Mouse (Mus musculus) small intestine, adult 2 months (tissue): ENCODE measurements at regions not wholly inside any gene's neighbourhood (a gene's known extent, or its start where the extent isn't known, plus 50 kb on each side); places are given as distances from the start of the nearest gene placed in this dataset.
A peak's percentile ranks its signal among the peaks of the same experiment; 100 is the strongest.

Experiments used
- H3K27ac ChIP-seq: fragments of 200-500 bp; 2 replicates; pipeline ENCODE4 v1.5.1; 2012; ENCODE audit warnings: low read depth, low read length, control low read depth, inconsistent platforms; ENCODE audit not compliant: insufficient read depth
- H3K27me3 ChIP-seq: fragments of 200-500 bp; 2 replicates; pipeline ENCODE4 v1.6.1; 2012; ENCODE audit warnings: mild to moderate bottlenecking, moderate library complexity, low read length, inconsistent platforms; ENCODE audit not compliant: control insufficient read depth, insufficient read depth
- H3K36me3 ChIP-seq: fragments of 200-500 bp; 2 replicates; pipeline ENCODE4 v1.6.1; 2012; ENCODE audit warnings: mild to moderate bottlenecking, low read length, control low read depth, inconsistent platforms; ENCODE audit not compliant: control insufficient read depth, insufficient read depth
- H3K4me1 ChIP-seq: fragments of 200-500 bp; 2 replicates; pipeline ENCODE4 v1.6.1; 2012; ENCODE audit warnings: low read length, inconsistent platforms, mixed read lengths; ENCODE audit not compliant: control insufficient read depth, insufficient read depth, insufficient read length
- H3K4me3 ChIP-seq: fragments of 200-500 bp; 2 replicates; pipeline ENCODE4 v1.5.1; 2012; ENCODE audit warnings: low read depth, mild to moderate bottlenecking, control low read depth, inconsistent platforms, low read length, moderate library complexity
- CTCF ChIP-seq: fragments of 200-500 bp; IDR thresholded peaks from 2 replicates; pipeline ENCODE4 v1.5.1; 2012; ENCODE audit warnings: low read depth, mild to moderate bottlenecking, control low read depth, inconsistent platforms, low read length, moderate library complexity, mixed read lengths; ENCODE audit not compliant: insufficient replicate concordance, insufficient read length; ENCODE audit errors: extremely low read depth
- POLR2A ChIP-seq: fragments of 200-500 bp; IDR thresholded peaks from 2 replicates; pipeline ENCODE4 v1.6.1; 2012; ENCODE audit warnings: low read depth, mild to moderate bottlenecking, control low read depth, inconsistent platforms, low read length, moderate library complexity
- WGBS: fragments of 180-500 bp; shearing (Covaris S2); methylation state at CpG from one replicate; pipeline ENCODE4 v1.1.7; 2018; 5-methylcytosine and 5-hydroxymethylcytosine counted together

DNA sequence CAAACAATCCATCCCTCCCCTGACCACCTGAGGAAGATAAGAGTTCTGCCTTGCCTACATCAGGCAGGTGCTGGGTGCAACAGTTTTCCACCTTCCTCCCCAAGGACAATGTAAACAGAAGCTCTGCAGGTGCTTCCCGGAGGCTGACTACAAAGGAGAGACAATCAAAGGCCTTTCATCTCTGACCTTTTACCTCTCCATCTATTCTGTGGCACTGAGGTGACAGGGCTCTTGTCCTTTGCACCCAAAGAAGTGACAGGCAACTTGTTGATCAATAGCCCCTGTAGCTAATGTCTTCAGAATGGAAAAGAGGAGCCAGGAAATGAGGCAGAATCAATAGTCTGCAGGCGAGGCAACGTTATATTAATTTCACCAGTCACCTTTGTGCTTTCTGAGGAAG, 209.3 kb upstream of the Gm37988 start:
- Histone ChIP-seq H3K4me1 (peaks cover 8% of the 10 kb centered on the region; the same call in 1 of the 2 replicates), H3K27ac (no peak overlapping the region), H3K27me3 (no peaks in the 10 kb centered on the region), H3K36me3 (no peaks in the 10 kb centered on the region), H3K4me3 (no peak overlapping the region)
- WGBS, result 21% methylated on average over 3 of the region's 3 CpGs
- TF ChIP-seq CTCF (no peak), POLR2A (no peak)

DNA sequence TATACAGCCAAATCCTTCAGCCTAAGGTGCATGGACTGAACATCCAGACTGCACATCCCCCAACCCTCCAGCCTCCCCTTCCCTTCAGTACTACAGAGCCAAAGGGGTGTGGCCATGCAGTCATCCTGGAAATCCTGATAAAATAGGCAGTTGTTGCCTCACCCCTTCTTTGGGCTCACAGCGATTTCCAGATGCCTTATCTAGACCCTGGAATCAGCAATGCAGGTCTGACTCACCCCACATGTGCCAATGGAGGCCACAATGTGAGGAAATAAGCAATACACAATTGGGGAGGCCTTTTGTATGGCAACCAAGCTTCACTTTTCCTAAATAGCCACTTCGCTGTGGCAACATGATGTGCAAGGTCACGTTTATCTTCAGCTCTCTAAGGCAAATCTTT, 205.3 kb upstream of the Gm37988 start:
- H3K4me1 ChIP-seq, result peaks cover 8% of the 10 kb centered on the region; the same call in 1 of the 2 replicates
- H3K27me3 ChIP-seq, result no peaks in the 10 kb centered on the region
- TF ChIP-seq CTCF, result no peak
- no peak for TF ChIP-seq POLR2A
- no peak overlapping the region for H3K27ac ChIP-seq
- WGBS, result 43% methylated on average over 3 of the region's 3 CpGs
- no peaks in the 10 kb centered on the region for H3K36me3 ChIP-seq
- no peak overlapping the region for H3K4me3 ChIP-seq

DNA sequence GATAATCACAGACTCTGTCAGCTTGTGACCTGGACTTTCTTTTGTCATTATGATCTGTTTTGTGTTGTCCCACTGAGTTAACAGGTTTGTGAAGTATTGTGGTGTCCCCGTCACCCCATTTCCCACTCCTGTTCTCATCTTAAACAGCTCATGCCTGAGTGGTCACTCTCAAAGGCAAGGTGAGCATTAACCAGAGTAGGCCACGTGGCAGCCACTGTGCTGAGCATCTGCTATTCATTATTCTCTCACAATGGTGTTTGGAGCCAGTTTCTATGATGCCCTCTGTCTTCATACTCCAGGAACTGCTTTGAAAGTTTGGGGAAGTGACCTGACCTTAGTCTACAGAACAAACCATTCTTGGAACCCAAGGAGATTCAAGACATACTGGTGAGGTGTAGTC, 198.9 kb upstream of the Gm37988 start:
- WGBS, result 71% methylated on average over 2 of the region's 2 CpGs
- H3K4me3 ChIP-seq, result no peak overlapping the region
- no peaks in the 10 kb centered on the region for H3K36me3 ChIP-seq
- no peak for TF ChIP-seq POLR2A
- no peak for TF ChIP-seq CTCF
- H3K27me3 ChIP-seq, result no peaks in the 10 kb centered on the region
- H3K27ac ChIP-seq, result no peak overlapping the region
- no peaks in the 10 kb centered on the region for H3K4me1 ChIP-seq

- Histone ChIP-seq H3K36me3 (no peaks in the 10 kb centered on the region), H3K4me1 (no peaks in the 10 kb centered on the region; the same call in 1 of the 2 replicates), H3K27me3 (no peaks in the 10 kb centered on the region), H3K4me3 (no peak overlapping the region), H3K27ac (no peak overlapping the region)
- 77% methylated on average over 4 of the region's 4 CpGs for whole genome bisulfite sequencing
- no peak for TF ChIP-seq POLR2A
- TF ChIP-seq CTCF, result no peak
Observed at GRCm38 (mm10) chr1:4613305-4613704, 194.4 kb upstream of the Gm37988 start.

GRCm38 (mm10) chr1:4615286-4615685, 192.4 kb upstream of the Gm37988 start:
- no peaks in the 10 kb centered on the region for H3K27me3 ChIP-seq
- WGBS, result 89% methylated on average over 1 of the region's 1 CpGs
- H3K36me3 ChIP-seq, result no peaks in the 10 kb centered on the region
- H3K4me3 ChIP-seq, result no peak overlapping the region
- H3K4me1 ChIP-seq, result no peaks in the 10 kb centered on the region; the same call in 1 of the 2 replicates
- no peak overlapping the region for H3K27ac ChIP-seq
- TF ChIP-seq POLR2A (no peak), CTCF (no peak)

GRCm38 (mm10) chr1:4617479-4617878, 190.2 kb upstream of the Gm37988 start:
- TF ChIP-seq POLR2A, result no peak
- no peak for TF ChIP-seq CTCF
- Histone ChIP-seq H3K4me3 (no peak overlapping the region), H3K27ac (no peak overlapping the region), H3K36me3 (no peaks in the 10 kb centered on the region), H3K27me3 (no peaks in the 10 kb centered on the region), H3K4me1 (no peaks in the 10 kb centered on the region; the same call in 1 of the 2 replicates)
- 17% methylated on average over 10 of the region's 10 CpGs for WGBS

DNA sequence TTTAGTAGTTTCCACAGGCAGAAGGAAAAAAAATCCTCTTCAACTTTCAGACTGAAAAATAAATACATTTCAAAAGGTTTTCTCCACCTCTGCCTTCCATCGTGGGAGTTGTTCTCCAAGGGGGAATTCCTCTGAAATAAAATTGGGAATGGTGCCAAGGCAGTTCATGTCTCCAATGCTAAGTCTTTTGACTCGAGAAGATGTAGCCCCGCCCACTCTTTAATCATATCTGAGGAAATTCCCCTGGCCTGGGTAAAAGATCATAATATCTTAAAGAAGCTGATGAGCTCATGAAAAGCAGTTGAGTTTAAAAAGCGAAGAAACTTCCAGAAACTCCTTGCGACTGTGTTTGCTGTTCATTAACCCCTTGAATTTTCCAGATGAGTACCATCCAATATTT, 185.3 kb upstream of the Gm37988 start:
- Histone ChIP-seq H3K27ac (no peak overlapping the region), H3K36me3 (no peaks in the 10 kb centered on the region), H3K4me3 (no peak overlapping the region), H3K4me1 (no peaks in the 10 kb centered on the region; the same call in 1 of the 2 replicates), H3K27me3 (no peaks in the 10 kb centered on the region)
- no peak for TF ChIP-seq CTCF
- no peak for TF ChIP-seq POLR2A
- WGBS, result 32% methylated on average over 5 of the region's 5 CpGs

DNA sequence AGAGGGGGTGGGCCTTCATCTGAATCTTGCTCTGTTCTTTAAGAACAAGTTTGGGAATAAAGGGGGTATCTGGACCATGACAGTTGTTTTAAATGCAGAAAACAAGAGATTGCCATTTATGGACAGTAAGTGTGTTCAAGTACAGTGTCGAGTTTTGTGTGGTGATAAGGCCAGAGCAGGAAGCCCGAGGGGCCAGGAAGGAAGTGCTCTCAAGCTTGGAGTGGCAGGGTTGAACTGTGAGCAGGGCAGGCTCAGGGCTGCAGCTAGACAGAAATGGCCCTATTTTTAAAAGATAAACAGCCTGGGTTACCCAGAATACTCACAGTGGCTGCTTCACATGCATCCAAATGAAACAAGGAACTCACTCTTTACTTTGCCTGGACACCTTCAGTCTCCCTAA, 184.4 kb upstream of the Gm37988 start:
- Histone ChIP-seq H3K27ac (peak overlapping the region; percentile 3; the same call in 1 of the 2 replicates), H3K4me1 (no peaks in the 10 kb centered on the region), H3K36me3 (no peaks in the 10 kb centered on the region), H3K4me3 (no peak overlapping the region), H3K27me3 (no peaks in the 10 kb centered on the region)
- 19% methylated on average over 2 of the region's 2 CpGs for WGBS
- TF ChIP-seq CTCF (no peak), POLR2A (no peak)
